25 mouse cellular contexts compared by ENCODE assay signal in genomic region chr3:107131846-107132245, GRCm38 (mm10). TPM values are rescaled to one million over a fixed set of nuclear protein-coding genes. Genes with fewer than 3 reads are reported as not detected.
"Had no signal": no experiment of that assay in that cellular context is flagged by ENCODE, and none has a peak within 500 bp of the region (broad histone marks: within the 10 kb centered on the region; RNA-seq: fewer than 3 reads in every experiment).

No protein-coding gene starts in this region.

- H3K9me3 ChIP-seq: liver, embryonic 13.5 days; liver, embryonic 15.5 days; megakaryocyte, embryonic 14.5 days; midbrain, embryonic 13.5 days; midbrain, embryonic 15.5 days; neural tube, embryonic 12.5 days; stomach, embryonic 15.5 days had no signal

- H3K27me3 ChIP-seq: liver, embryonic 13.5 days; liver, embryonic 15.5 days; midbrain, embryonic 13.5 days; midbrain, embryonic 15.5 days; neural tube, embryonic 12.5 days; stomach, embryonic 15.5 days had no signal

- H3K4me3 ChIP-seq: liver, embryonic 13.5 days; liver, embryonic 15.5 days; megakaryocyte, embryonic 14.5 days; midbrain, embryonic 13.5 days; midbrain, embryonic 15.5 days; neural tube, embryonic 12.5 days; stomach, embryonic 15.5 days had no signal

- H3K4me1 ChIP-seq: liver, embryonic 13.5 days; liver, embryonic 15.5 days; megakaryocyte, embryonic 14.5 days; neural tube, embryonic 12.5 days; stomach, embryonic 15.5 days had no signal

- ATAC-seq: liver, postnatal 0 days; midbrain, embryonic 15.5 days had no signal

- H3K4me2 ChIP-seq: liver, embryonic 11.5 days; liver, embryonic 13.5 days; liver, embryonic 15.5 days; midbrain, embryonic 11.5 days; midbrain, embryonic 13.5 days; midbrain, embryonic 15.5 days; neural tube, embryonic 12.5 days; stomach, embryonic 15.5 days had no signal

- H3K36me3 ChIP-seq: liver, embryonic 13.5 days; liver, embryonic 15.5 days; midbrain, embryonic 13.5 days; midbrain, embryonic 15.5 days; neural tube, embryonic 12.5 days; stomach, embryonic 15.5 days had no signal

- H3K27ac ChIP-seq: liver, embryonic 13.5 days; liver, embryonic 15.5 days; macrophage; midbrain, embryonic 13.5 days; midbrain, embryonic 15.5 days; neural tube, embryonic 12.5 days; stomach, embryonic 15.5 days; stomach, postnatal 0 days had no signal

- DNase-seq: liver, embryonic 13.5 days; liver, postnatal 0 days; lung, postnatal 10 days; lung, postnatal 36 days; right cerebral cortex, postnatal 14 days; thymus, adult 2 months; thymus, postnatal 25 days; thymus, postnatal 4 days had no signal

- H3K9ac ChIP-seq: liver, embryonic 13.5 days; liver, embryonic 15.5 days; liver, postnatal 0 days; midbrain, embryonic 13.5 days; midbrain, embryonic 15.5 days; neural tube, embryonic 12.5 days; stomach, embryonic 15.5 days had no signal

RNA-seq across cellular contexts. Expression of gene Kcna2, which starts 30.9 kb away (rescaled TPM):
- total RNA-seq: megakaryocyte progenitor cell, adult 5-6 weeks; monocyte, adult 5-6 weeks had no signal
- polyA plus RNA-seq: testis, adult 2 months had no signal

RNA-seq across cellular contexts. Expression of gene Kcna10, which starts 51.0 kb away (rescaled TPM):
- total RNA-seq: megakaryocyte progenitor cell, adult 5-6 weeks; midbrain, postnatal 0 days; monocyte, adult 5-6 weeks; neutrophil, adult 5-6 weeks had no signal
- polyA plus RNA-seq: liver, embryonic 11.5 days; liver, embryonic 13.5 days; liver, embryonic 15.5 days; liver, postnatal 0 days; macrophage; midbrain, embryonic 11.5 days; midbrain, embryonic 13.5 days; midbrain, embryonic 15.5 days; midbrain, postnatal 0 days; neural tube, embryonic 12.5 days; spleen, adult 2 months; stomach, embryonic 15.5 days; stomach, postnatal 0 days; thymus, adult 2 months; urinary bladder, adult 2 months had no signal
